Mouse (Mus musculus) lung, postnatal 25 days (tissue): Measurements from ENCODE around the gene Stau1.
A peak's percentile ranks its signal among the peaks of the same experiment; 100 is the strongest.

ENCODE experiments used
- DNase-seq: peaks from one replicate; pipeline ENCODE4 v3.0.0; 2022; ENCODE audit warnings: low spot score

Gene Stau1

DNA sequence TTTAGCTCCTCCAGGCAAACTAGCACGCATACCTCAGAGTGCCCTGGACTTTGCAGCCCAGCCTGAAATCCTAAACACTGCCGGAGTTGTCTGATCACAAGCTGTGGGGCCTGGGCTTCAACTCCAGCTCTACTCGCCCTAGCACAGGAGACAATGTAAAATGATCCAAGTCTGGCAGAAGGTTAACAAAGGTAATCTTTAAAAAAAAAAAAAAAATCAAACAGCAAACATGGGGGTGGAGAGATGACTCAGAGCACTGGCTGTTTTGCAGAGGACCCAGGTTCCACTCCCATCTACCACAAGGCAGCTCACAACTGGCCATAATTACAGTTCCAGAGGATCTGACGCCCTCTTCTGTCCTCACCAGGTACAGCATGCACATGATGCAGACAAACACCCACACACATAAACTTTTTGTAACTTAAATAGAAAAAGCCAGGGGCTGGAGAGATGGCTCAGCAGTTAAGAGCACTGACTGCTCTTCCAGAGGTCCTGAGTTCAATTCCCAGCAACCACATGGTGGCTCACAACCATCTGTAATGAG, 12.7 kb downstream of the Stau1 start:
- no peak for DNase-seq

DNA sequence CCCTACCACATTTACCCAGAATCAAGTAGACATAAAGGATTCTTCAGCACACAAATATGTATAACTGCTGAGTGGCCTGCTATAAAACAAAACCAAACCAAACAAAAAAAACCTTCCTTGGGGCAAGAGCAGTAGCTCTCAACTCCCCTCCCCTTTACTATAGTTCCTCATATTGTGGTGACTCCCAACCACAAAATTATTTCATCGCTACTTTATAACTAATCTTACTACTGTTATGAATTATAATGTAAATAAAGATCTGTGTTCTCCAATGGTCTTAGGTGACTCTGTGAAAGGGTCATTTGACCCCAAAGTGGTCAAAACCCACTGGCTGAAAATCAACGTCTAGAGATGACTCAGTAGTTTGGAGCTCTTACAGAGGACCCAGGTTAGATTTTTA, 15.9 kb downstream of the Stau1 start:
- DNase-seq: no peak

GRCm38 (mm10) chr2:166977490-166977889, 18.6 kb downstream of the Stau1 start:
- DNase-seq: no peak

DNA sequence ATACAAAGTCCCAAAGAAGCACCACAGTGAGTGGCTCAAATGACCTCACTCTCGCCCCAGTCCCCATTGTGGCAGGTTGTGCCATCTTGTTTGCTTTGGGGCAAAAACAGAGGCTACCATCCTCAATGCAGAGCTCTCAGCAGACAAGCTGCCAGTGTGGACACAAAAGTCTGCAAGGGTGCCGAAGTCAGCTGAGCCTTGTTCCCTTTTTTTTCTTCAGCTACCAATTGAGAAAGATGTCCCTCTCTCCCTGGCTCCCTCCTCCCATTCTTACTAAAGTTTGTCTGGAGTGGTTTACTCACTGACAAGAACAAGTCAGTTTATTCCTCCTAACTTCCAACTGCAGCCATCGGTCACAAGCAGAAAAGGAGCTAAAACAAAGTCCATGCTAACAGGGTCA, 19.7 kb downstream of the Stau1 start:
- peak; percentile 31 for DNase-seq

DNA sequence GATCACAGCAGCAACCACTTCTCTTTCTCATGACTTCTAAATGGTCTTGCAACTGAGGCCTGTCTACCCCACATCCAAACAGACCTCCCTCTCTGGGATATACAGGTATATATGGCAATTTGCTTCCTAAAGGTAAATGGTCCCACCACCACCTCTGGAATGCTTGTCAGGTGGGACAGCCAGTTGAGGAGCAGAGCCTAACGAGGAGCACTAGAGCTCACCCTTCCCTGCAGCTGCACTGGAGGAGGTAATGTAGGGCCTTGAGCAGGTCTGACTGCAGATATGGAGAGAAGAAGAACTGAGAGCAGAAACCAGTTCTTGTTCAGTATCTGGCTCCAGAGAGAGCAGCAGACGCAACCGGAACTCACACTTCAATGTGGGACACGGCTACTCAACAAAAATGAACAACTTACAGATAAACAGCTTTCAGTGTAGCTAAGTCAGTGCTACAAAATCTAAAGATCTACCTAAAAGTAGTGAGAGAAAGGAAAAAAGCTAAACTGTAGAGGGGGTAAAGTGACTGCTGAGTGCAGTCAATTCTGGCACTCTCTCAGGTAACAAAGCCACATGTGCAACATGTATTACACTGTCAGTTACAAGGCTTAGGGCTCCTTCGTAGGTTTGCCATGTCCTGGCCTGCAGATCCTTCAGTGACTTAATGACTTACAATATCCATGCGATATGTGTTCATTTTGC, 21.8 kb downstream of the Stau1 start:
- DNase-seq: no peak

DNA sequence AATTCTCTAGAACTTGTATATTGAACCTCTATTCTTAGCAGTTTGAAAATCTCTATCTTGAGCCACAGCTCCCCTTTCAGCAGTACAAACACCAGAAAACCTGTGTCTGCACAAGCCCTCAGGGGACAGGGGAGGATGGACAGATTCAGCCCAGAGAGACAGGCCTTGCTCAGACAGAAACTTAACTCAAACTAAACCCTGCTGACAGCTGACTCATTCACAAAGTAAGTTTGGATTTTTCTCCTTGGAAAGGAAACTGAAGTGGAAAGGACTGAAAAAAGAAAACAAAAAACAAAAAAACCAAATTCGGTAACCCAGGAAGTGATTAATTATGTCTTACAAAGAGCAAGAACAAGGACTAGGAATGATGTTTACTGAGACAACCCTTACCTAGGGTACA, 22.9 kb downstream of the Stau1 start:
- DNase-seq: no peak

- DNase-seq: no peak
Observed at GRCm38 (mm10) chr2:166964773-166965172, 31.3 kb downstream of the Stau1 start.

GRCm38 (mm10) chr2:166963257-166963656, 32.8 kb downstream of the Stau1 start:
- DNase-seq: no peak

DNA sequence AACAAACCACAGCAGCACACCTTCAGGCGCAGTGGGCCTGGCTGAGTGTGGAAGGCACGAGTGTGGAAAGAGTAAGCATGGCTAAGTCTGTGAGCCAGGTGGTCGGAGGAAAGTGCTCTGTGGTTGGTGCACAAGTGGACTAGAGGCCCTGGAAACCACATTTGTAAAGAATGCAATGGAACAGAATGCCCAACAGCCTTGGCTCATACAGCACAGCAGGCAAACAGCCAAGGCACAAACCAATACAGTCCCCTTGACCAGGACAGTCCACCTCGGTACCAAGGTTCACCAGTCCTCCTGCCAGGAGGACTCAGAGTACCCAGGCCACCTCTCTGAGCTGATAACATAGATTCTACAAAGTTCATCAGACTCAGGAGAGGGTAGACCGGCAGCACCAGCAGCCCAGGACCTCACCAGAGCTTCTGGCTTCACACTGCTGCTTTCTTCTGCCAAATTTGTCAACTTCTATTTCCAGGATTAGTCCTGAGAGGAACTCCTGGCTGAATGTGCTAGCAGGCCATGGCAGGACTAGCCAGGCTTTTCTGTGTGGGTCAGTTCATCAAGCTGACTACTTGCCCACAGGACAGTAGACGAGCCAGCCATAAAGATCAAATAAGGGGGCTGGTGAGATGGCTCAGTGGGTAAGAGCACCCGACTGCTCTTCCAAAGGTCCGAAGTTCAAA, 35.3 kb downstream of the Stau1 start:
- DNase-seq: no peak

GRCm38 (mm10) chr2:166956805-166957204, 39.3 kb downstream of the Stau1 start:
- peak; percentile 70 for DNase-seq

GRCm38 (mm10) chr2:166952151-166952550, 43.9 kb downstream of the Stau1 start:
- DNase-seq: no peak

GRCm38 (mm10) chr2:166950853-166951648, 45.0 kb downstream of the Stau1 start:
- DNase-seq: no peak

GRCm38 (mm10) chr2:166948936-166949335, 47.2 kb downstream of the Stau1 start:
- no peak for DNase-seq

DNA sequence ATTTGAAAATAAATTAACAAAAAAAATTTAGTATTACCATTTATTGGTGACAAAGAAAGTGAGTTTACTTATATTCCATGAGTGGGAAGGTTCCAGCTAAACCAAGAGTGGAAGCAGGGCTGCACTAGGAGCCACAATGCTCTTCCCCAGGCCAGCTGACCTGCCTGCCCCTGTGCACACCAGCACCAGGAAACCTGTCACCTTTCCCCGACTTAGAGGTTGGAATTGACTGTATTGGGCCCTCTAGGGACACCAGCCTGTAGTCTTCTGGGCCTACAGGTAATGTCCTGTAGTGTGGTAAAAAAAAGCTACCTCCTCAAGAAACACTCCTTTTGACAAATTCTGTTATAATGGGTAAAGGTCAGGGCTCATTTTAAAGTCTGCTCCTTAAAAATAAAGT, 47.9 kb downstream of the Stau1 start:
- no peak for DNase-seq

GRCm38 (mm10) chr2:166945456-166945855, 50.6 kb downstream of the Stau1 start:
- no peak for DNase-seq

- no peak for DNase-seq
Observed at GRCm38 (mm10) chr2:166944346-166944745, 51.8 kb downstream of the Stau1 start.

- DNase-seq: no peak
Observed at GRCm38 (mm10) chr2:166943146-166943545, 53.0 kb downstream of the Stau1 start.

DNA sequence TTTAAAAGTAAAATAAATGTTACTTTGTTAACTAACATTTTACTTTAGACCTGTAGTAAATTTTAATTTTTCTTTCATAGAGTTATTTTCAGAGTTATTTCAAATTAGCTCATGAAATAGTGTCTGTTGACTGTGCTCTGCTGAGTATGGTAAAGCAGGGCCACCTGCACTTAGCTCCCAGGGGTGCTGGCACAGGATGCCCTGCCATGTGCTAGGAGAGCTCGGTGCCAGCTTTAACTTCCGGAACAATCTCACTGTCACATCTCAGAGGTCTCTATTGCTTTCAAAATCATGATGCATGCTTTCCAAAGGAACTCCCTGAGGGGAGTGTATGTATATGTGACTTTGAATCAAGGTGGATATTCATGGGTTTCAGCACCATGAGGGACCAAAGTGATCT, 59.9 kb downstream of the Stau1 start:
- DNase-seq: no peak

DNA sequence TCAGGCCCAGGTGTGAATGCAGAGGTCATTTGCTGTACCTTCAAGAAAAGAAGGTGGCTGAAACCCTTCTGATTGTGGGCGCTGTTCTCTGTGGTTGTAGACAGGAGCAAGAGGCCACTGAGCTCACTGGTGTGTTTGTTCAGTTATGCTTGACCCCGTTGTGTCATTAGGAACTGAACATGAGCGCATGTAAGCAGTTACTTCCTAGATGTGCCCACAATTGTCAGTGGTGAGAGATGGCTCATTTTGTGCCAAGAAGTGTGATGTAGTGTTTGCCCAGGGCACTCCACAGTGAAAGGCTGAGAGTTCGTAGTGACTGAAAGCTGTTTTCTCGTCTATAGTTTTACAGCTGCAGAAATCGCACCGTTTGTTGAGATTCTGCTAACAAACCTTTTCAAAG, 60.5 kb downstream of the Stau1 start:
- peak; percentile 49 for DNase-seq

DNA sequence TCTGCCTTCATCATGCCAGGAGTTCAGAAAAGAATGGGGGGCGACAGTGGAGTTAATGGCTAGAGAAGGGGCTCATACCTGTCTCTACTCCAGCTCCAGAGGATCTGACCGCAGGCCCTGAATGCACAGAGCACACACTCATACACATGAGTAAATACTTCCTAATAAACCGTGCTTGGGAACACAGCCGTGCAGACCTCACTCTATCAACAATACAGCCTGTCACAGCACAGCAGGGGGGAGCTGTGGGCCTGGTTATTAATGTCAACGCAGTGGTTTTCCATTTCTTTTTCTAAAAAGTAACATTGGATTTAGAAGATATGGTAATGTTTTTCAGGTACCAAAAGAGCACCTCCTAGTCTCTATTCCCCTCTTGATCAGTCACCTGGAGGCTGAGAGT, 61.7 kb downstream of the Stau1 start:
- DNase-seq: no peak

GRCm38 (mm10) chr2:166933943-166934342, 62.2 kb downstream of the Stau1 start:
- no peak for DNase-seq

DNA sequence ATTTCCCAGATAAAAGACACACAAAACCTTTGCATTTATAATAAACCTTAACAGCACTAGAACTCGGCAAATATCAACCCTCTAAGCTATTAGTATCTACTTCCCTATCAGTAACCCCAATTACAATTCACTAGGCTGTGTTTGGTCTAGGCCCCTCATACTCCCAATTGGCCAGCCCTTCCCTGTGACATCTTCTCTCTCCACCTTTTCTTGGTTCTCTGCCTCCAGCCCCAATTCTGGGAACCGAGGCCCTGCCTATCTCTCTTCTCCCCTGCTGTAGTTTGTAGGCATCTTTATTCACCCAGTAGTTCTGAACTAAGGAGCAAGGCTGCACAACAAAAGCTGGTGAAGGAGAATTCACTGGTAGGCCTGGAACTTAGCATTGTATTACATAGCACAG, 72.1 kb downstream of the Stau1 start:
- no peak for DNase-seq

DNA sequence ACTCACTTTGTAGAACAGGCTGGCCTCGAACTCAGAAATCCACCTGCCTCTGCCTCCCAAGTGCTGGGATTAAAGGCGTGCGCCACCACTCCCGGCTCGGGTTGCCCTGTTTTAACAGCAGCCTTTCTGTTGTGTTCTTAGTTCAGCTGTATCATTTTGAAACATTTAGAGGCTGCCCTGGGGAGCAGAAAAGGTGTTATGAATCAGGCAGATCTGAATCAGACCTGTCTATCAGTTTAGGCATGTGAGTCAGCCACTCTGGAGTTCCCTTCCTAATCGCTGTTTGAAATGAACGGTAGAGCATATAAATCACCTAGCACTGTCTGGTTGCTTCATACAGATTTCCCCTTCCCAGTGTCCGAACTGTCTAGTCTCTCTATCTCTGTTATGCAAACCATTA, 85.6 kb downstream of the Stau1 start:
- DNase-seq: no peak
